Mouse (Mus musculus) thymus, adult 2 months (tissue): ENCODE measurements around the gene Nudt21. TPM values are rescaled to one million over a fixed set of nuclear protein-coding genes. Genes with fewer than 3 reads are reported as not detected.

Source experiments
- DNase-seq: peaks from one replicate; pipeline ENCODE4 v3.0.0; 2021
- H3K27ac ChIP-seq: fragments of 200-500 bp; 2 replicates; pipeline ENCODE4 v1.5.1; 2012; ENCODE audit warnings: low read length, control low read depth; ENCODE audit not compliant: control insufficient read depth, insufficient read depth
- H3K27me3 ChIP-seq: fragments of 200-500 bp; 2 replicates; pipeline ENCODE4 v1.6.1; 2012; ENCODE audit warnings: mild to moderate bottlenecking, low read length, moderate library complexity, mixed read lengths; ENCODE audit not compliant: control insufficient read depth, insufficient read depth
- H3K36me3 ChIP-seq: fragments of 200-500 bp; 2 replicates; pipeline ENCODE4 v1.6.1; 2012; ENCODE audit warnings: mild to moderate bottlenecking, low read length, moderate library complexity; ENCODE audit not compliant: control insufficient read depth, insufficient read depth
- H3K4me1 ChIP-seq: fragments of 200-500 bp; replicated peaks from 2 replicates; pipeline ENCODE4 v1.6.1; 2012; ENCODE audit warnings: low read length; ENCODE audit not compliant: control insufficient read depth, insufficient read depth
- H3K4me3 ChIP-seq: fragments of 200-500 bp; 2 replicates; pipeline ENCODE4 v1.5.1; 2012; ENCODE audit warnings: mild to moderate bottlenecking, low read length, control low read depth, moderate library complexity; ENCODE audit not compliant: control insufficient read depth, insufficient read depth
- CTCF ChIP-seq: fragments of 200-500 bp; IDR thresholded peaks from 2 replicates; pipeline ENCODE4 v1.5.1; 2012; ENCODE audit warnings: mild to moderate bottlenecking, control low read depth, low read length, moderate library complexity, borderline replicate concordance; ENCODE audit not compliant: control insufficient read depth, poor library complexity, insufficient read depth; ENCODE audit errors: extremely low read depth
- POLR2A ChIP-seq: fragments of 200-500 bp; IDR thresholded peaks from 2 replicates; pipeline ENCODE4 v1.6.1; 2012; ENCODE audit warnings: mild to moderate bottlenecking, low read length, control low read depth, moderate library complexity; ENCODE audit not compliant: control insufficient read depth, poor library complexity, insufficient read depth; ENCODE audit errors: extremely low read depth
- WGBS: fragments of 180-500 bp; shearing (Covaris S2); methylation state at CpG from one replicate; pipeline ENCODE4 v1.1.7; 2018; 5-methylcytosine and 5-hydroxymethylcytosine counted together
- polyA plus RNA-seq: library from polyadenylated mRNA; depleted of rRNA; stranded (reverse); fragments of >200 nt; gene quantifications from 2 replicates; pipeline ENCODE4 v1.2.3, GENCODE M21; 2012

Gene Nudt21
- polyA plus RNA-seq, 1 experiment: 67.4 TPM

GRCm38 (mm10) chr8:93976446-93977211 is 60.2 kb downstream of the Nudt21 start:
- Histone ChIP-seq H3K27me3 (no peaks in the 10 kb centered on the region), H3K36me3 (peaks cover 72% of the 10 kb centered on the region), H3K27ac (no peak overlapping the region), H3K4me1 (no peaks in the 10 kb centered on the region), H3K4me3 (no peak overlapping the region)
- 97% methylated on average over 6 of the region's 6 CpGs for WGBS
- TF ChIP-seq CTCF (no peak), POLR2A (no peak)
- no peak for DNase-seq

GRCm38 (mm10) chr8:93975358-93975757 is 61.5 kb downstream of the Nudt21 start:
- 99% methylated on average over 2 of the region's 2 CpGs for WGBS
- no peaks in the 10 kb centered on the region for H3K4me1 ChIP-seq
- no peaks in the 10 kb centered on the region for H3K27me3 ChIP-seq
- DNase-seq: no peak
- H3K27ac ChIP-seq: no peak overlapping the region
- no peak overlapping the region for H3K4me3 ChIP-seq
- peaks cover 62% of the 10 kb centered on the region for H3K36me3 ChIP-seq
- no peak for TF ChIP-seq CTCF
- no peak for TF ChIP-seq POLR2A

GRCm38 (mm10) chr8:93974602-93975186 is 62.1 kb downstream of the Nudt21 start:
- 93% methylated on average over 11 of the region's 11 CpGs for WGBS

GRCm38 (mm10) chr8:93973831-93974375 is 62.9 kb downstream of the Nudt21 start:
- Histone ChIP-seq H3K27ac (no peak overlapping the region), H3K4me3 (no peak overlapping the region), H3K36me3 (peaks cover 48% of the 10 kb centered on the region), H3K4me1 (no peaks in the 10 kb centered on the region), H3K27me3 (no peaks in the 10 kb centered on the region)
- DNase-seq: no peak
- no peak for TF ChIP-seq CTCF
- TF ChIP-seq POLR2A: no peak
- 96% methylated on average over 13 of the region's 13 CpGs for WGBS

More at GRCm38 (mm10) chr8:93974602-93975186, 62.1 kb downstream of the Nudt21 start:
- Histone ChIP-seq H3K4me3 (no peak overlapping the region), H3K27me3 (no peaks in the 10 kb centered on the region), H3K4me1 (no peaks in the 10 kb centered on the region), H3K36me3 (peaks cover 55% of the 10 kb centered on the region), H3K27ac (no peak overlapping the region)
- no peak for TF ChIP-seq CTCF
- no peak for DNase-seq

GRCm38 (mm10) chr8:93972971-93973734 is 63.7 kb downstream of the Nudt21 start:
- TF ChIP-seq CTCF: no peak
- Histone ChIP-seq H3K36me3 (peaks cover 43% of the 10 kb centered on the region), H3K27me3 (no peaks in the 10 kb centered on the region), H3K4me3 (no peak overlapping the region), H3K4me1 (no peaks in the 10 kb centered on the region), H3K27ac (no peak overlapping the region)
- 92% methylated on average over 14 of the region's 14 CpGs for WGBS
- no peak for DNase-seq

GRCm38 (mm10) chr8:93972211-93972610 is 64.6 kb downstream of the Nudt21 start:
- Histone ChIP-seq H3K4me1 (no peaks in the 10 kb centered on the region), H3K36me3 (peaks cover 43% of the 10 kb centered on the region), H3K4me3 (no peak overlapping the region), H3K27ac (no peak overlapping the region), H3K27me3 (no peaks in the 10 kb centered on the region)
- no peak for DNase-seq
- WGBS: over 99% methylated on average over 5 of the region's 5 CpGs
- no peak for TF ChIP-seq CTCF
- no peak for TF ChIP-seq POLR2A

GRCm38 (mm10) chr8:93971451-93971850 is 65.4 kb downstream of the Nudt21 start:
- no peak for TF ChIP-seq CTCF
- TF ChIP-seq POLR2A: no peak
- H3K4me3 ChIP-seq: no peak overlapping the region
- WGBS: 94% methylated on average over 10 of the region's 10 CpGs
- peaks cover 43% of the 10 kb centered on the region for H3K36me3 ChIP-seq
- no peaks in the 10 kb centered on the region for H3K4me1 ChIP-seq
- no peak overlapping the region for H3K27ac ChIP-seq
- no peak for DNase-seq
- no peaks in the 10 kb centered on the region for H3K27me3 ChIP-seq
